Mouse (Mus musculus): Measurements from ENCODE around the gene Heatr4. TPM values are rescaled to one million over a fixed set of nuclear protein-coding genes. Genes with fewer than 3 reads are reported as not detected.
A peak's percentile ranks its signal among the peaks of the same experiment; 100 is the strongest.

Gene Heatr4
- polyA plus RNA-seq, 1 experiment from 2014 or later, result not detected

DNA sequence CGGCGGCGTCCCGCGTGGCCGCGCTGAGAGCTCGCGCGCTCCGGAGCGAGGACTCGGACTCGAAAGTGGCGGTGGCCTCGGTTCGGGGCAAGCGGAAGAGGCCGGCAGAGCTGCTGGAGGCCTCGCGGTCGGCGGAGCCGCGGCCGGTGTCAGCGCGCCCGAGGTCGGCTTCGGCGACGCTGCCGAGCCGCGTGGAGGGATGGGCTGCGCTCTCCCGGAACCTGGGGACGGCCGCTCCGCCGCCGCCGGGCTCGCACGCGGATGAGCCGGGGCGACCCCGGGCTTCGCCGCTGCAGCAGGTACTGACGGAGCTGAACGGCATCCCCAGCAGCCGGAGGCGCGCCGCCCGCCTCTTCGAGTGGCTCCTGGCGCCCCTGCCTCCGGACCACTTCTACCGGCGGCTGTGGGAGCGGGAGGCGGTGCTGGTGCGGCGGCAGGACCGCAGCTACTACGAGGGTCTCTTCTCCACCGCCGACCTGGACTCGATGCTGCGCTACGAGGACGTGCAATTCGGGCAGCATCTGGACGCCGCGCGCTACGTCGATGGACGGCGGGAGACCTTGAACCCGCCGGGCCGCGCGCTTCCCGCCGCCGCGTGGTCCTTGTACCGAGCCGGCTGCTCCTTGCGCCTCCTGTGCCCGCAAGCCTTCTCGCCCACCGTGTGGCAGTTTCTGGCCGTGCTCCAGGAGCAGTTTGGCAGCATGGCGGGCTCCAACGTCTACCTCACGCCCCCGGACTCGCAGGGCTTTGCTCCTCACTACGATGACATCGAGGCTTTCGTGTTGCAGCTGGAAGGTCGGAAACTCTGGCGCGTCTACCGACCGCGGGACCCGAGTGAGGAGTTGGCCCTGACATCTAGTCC lies 33.6 kb downstream of the Heatr4 start:
- Histone ChIP-seq H3K4me3 (ENCODE audit: low read depth, low read length) (peak overlapping the region; percentile 83), H3K9ac (ENCODE audit: low read length) (peak overlapping the region; percentile 83), H3K36me3 (ENCODE audit: control insufficient read depth, insufficient read depth, low read length) (peaks cover 15% of the 10 kb centered on the region; the same call in 1 of the 2 replicates), H3K27ac (ENCODE audit: low read depth, low read length) (peak overlapping the region; percentile 77; the same call in 1 of the 2 replicates), H3K4me2 (ENCODE audit: low read length) (peak overlapping the region; percentile 90), H3K4me1 (ENCODE audit: control insufficient read depth, insufficient read depth, low read length) (peaks cover 11% of the 10 kb centered on the region), H3K9me3 (replicated peaks; ENCODE audit: control insufficient read depth, low read length) (no peaks in the 10 kb centered on the region), H3K27me3 (replicated peaks; ENCODE audit: control insufficient read depth, insufficient read depth, low read length) (no peaks in the 10 kb centered on the region)
- ATAC-seq (peak; percentile 75), DNase-seq (ENCODE audit: low spot score) (peak; percentile 71)
- WGBS, result under 1% methylated on average over 112 of the region's 116 CpGs

DNA sequence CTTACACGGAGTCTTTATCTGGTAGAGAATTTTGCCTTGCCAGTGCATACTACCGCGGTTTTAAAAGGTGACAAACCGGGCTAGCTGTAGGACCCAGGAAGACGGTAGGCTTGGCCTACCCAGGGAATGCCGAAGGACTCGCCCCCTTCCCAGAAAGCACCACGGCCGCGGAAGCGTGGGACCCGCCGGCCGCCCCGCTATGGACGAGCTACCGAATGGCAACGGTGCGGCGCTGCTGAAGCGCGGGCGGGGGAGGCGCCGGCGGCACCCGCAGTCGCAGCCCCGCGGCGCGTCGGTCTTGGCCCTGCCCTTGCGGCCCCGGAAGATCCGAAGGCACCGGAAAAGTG lies 34.2 kb downstream of the Heatr4 start, which contains the start of gene Riox1:
TSS of gene Riox1 (plus strand) at position 116 of the 347 bp plus-strand sequence.
- WGBS, result 0% methylated on average over 37 of the region's 37 CpGs

DNA sequence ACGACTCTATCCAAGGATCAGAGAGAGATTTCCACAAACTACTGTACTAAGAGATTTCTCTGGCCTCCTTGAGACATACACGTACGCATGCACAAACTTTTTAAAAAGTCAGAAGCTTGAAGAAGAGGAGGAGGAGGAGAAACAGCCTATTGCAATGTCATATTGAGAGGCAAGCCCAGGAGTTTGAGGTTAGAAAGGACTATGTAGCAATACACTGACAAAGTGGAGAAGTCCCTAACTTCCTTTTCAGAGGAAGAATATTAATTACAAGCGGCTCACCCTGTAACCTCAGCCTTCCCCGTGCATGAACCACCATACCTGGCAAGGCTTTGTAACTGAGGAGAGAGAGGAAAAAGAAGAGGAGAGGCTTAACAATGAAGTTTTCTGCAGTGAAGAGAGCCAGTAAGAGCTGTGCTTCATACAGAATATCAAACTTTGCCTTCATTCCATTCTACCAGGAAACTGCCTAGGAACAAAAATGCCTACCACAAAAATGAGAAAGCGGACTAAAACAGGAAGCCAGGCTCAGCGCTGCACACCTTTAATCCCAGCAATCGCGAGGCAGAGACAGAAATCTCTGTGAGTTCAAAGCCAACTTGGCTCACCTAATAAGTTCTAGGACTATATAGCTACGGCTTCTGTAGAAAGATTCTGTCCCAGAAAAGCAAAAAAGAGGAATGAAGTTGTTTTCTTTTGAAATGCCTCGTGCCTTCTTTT lies 34.7 kb downstream of the Heatr4 start:
- Histone ChIP-seq H3K4me2 (ENCODE audit: low read length) (peak overlapping the region; percentile 90), H3K4me3 (ENCODE audit: low read depth, low read length) (peak overlapping the region; percentile 83), H3K27me3 (replicated peaks; ENCODE audit: control insufficient read depth, insufficient read depth, low read length) (no peaks in the 10 kb centered on the region), H3K9me3 (replicated peaks; ENCODE audit: control insufficient read depth, low read length) (no peaks in the 10 kb centered on the region), H3K27ac (ENCODE audit: low read depth, low read length) (no peak overlapping the region), H3K4me1 (ENCODE audit: control insufficient read depth, insufficient read depth, low read length) (peaks cover 11% of the 10 kb centered on the region), H3K9ac (ENCODE audit: low read length) (peak overlapping the region; percentile 83), H3K36me3 (ENCODE audit: control insufficient read depth, insufficient read depth, low read length) (peaks cover 10% of the 10 kb centered on the region; the same call in 1 of the 2 replicates)
- DNase-seq (ENCODE audit: low spot score) (no peak), ATAC-seq (no peak; the same call in 1 of the 2 replicates)
- 31% methylated on average over 11 of the region's 11 CpGs for WGBS

More for the DNA sequence above, 34.2 kb downstream of the Heatr4 start, which contains the start of gene Riox1:
- Histone ChIP-seq H3K36me3 (ENCODE audit: control insufficient read depth, insufficient read depth, low read length) (peaks cover 11% of the 10 kb centered on the region; the same call in 1 of the 2 replicates), H3K27ac (ENCODE audit: low read depth, low read length) (peak within 1 kb of the TSS; percentile 77; the same call in 1 of the 2 replicates), H3K9ac (ENCODE audit: low read length) (peak within 1 kb of the TSS; percentile 83), H3K4me1 (ENCODE audit: control insufficient read depth, insufficient read depth, low read length) (peaks cover 11% of the 10 kb centered on the region), H3K9me3 (replicated peaks; ENCODE audit: control insufficient read depth, low read length) (no peaks in the 10 kb centered on the region), H3K4me3 (ENCODE audit: low read depth, low read length) (peak within 1 kb of the TSS; percentile 83), H3K27me3 (replicated peaks; ENCODE audit: control insufficient read depth, insufficient read depth, low read length) (no peaks in the 10 kb centered on the region), H3K4me2 (ENCODE audit: low read length) (peak within 1 kb of the TSS; percentile 90)
- ATAC-seq (peak; percentile 97), DNase-seq (ENCODE audit: low spot score) (peak; percentile 94)

DNA sequence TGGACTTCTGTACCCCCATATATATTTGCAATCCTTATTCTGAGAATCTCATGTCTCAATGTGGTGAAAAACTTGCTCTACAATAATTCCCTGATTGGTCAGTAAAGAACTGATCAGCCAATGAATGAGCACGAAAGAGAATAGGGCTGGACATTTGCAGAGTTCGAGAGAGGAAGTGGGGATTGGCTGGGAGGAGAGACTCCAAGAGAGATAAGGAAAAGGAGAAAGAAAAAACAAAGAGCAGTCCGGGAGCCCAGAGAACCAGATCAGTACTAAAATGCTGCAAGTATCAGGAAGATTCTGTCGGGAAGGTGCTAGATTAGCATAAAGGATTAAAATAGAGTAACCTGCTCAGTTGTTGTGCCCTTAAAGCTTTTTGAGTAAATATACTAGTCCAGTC lies 35.6 kb downstream of the Heatr4 start:
- Histone ChIP-seq H3K4me2 (ENCODE audit: low read length) (no peak overlapping the region), H3K27ac (ENCODE audit: low read depth, low read length) (no peak overlapping the region), H3K4me1 (ENCODE audit: control insufficient read depth, insufficient read depth, low read length) (peaks cover 11% of the 10 kb centered on the region), H3K4me3 (ENCODE audit: low read depth, low read length) (no peak overlapping the region), H3K36me3 (ENCODE audit: control insufficient read depth, insufficient read depth, low read length) (peaks cover 10% of the 10 kb centered on the region; the same call in 1 of the 2 replicates), H3K9ac (ENCODE audit: low read length) (no peak overlapping the region), H3K27me3 (replicated peaks; ENCODE audit: control insufficient read depth, insufficient read depth, low read length) (no peaks in the 10 kb centered on the region), H3K9me3 (replicated peaks; ENCODE audit: control insufficient read depth, low read length) (no peaks in the 10 kb centered on the region)
- WGBS, result 90% methylated on average over 4 of the region's 4 CpGs
- no peak for DNase-seq (ENCODE audit: low spot score)
- ATAC-seq, result no peak

DNA sequence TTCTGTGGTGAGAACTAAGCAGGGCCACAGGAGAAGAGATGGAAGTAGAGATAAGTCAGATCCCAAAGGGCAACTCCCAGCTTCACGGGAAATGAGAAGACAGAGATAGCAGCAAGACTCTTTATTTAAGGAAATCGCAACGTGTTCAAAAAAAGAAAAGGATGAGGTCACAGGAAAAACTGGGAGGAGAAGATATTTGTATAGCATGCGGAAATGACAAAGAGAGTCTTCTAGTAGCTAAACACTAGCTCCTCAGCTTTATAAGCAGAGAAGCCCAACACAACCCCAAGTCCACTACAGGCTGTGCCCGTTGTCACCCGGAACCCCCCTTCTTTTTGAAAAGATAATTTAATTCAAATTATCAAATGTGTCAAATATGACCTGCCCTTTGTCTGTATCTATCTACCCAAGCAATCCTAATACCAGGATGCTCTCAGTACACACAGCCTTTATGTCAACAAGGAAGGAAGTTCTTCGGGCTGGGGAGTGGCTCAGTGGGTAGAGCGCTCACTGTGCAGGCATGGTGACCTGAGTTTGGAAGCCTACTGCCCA lies 37.3 kb downstream of the Heatr4 start:
- Histone ChIP-seq H3K9ac (ENCODE audit: low read length) (no peak overlapping the region), H3K36me3 (ENCODE audit: control insufficient read depth, insufficient read depth, low read length) (0 out of 2 replicates have a peak, but pooled peaks cover 3% of the 10 kb centered on the region), H3K4me3 (ENCODE audit: low read depth, low read length) (no peak overlapping the region), H3K27ac (ENCODE audit: low read depth, low read length) (no peak overlapping the region), H3K4me2 (ENCODE audit: low read length) (no peak overlapping the region), H3K9me3 (replicated peaks; ENCODE audit: control insufficient read depth, low read length) (no peaks in the 10 kb centered on the region), H3K27me3 (replicated peaks; ENCODE audit: control insufficient read depth, insufficient read depth, low read length) (no peaks in the 10 kb centered on the region), H3K4me1 (ENCODE audit: control insufficient read depth, insufficient read depth, low read length) (peaks cover 8% of the 10 kb centered on the region)
- WGBS, result 92% methylated on average over 8 of the region's 8 CpGs
- ATAC-seq (no peak), DNase-seq (ENCODE audit: low spot score) (no peak)

DNA sequence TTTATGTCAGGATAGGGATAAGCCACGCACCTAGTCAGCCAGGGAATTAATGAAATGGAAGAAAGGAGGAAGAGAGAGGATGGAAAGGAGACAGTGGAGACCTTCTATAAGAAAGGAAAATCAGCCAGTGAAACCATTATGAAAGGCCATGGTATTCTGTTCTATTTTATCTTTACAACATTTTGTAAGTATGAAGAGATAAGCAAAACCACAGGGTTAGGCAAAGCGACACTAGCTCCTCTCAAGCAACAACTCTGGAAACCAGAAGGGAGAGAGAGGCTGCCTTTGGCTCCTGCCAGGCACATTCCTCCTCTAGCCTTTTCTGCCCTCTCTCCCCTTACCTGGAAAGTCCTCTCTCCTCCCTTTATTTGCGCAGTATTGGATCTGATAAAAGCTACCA lies 42.7 kb downstream of the Heatr4 start:
- no peak overlapping the region for H3K27ac ChIP-seq (ENCODE audit: low read depth, low read length)
- H3K4me1 ChIP-seq (ENCODE audit: control insufficient read depth, insufficient read depth, low read length), result no peaks in the 10 kb centered on the region
- DNase-seq (ENCODE audit: low spot score) (no peak), ATAC-seq (no peak)
- H3K9ac ChIP-seq (ENCODE audit: low read length), result no peak overlapping the region
- H3K27me3 ChIP-seq (replicated peaks; ENCODE audit: control insufficient read depth, insufficient read depth, low read length), result no peaks in the 10 kb centered on the region
- WGBS, result 81% methylated on average over 3 of the region's 3 CpGs
- no peak overlapping the region for H3K4me3 ChIP-seq (ENCODE audit: low read depth, low read length)
- H3K36me3 ChIP-seq (ENCODE audit: control insufficient read depth, insufficient read depth, low read length), result no peaks in the 10 kb centered on the region
- H3K4me2 ChIP-seq (ENCODE audit: low read length), result no peak overlapping the region
- H3K9me3 ChIP-seq (replicated peaks; ENCODE audit: control insufficient read depth, low read length), result no peaks in the 10 kb centered on the region

DNA sequence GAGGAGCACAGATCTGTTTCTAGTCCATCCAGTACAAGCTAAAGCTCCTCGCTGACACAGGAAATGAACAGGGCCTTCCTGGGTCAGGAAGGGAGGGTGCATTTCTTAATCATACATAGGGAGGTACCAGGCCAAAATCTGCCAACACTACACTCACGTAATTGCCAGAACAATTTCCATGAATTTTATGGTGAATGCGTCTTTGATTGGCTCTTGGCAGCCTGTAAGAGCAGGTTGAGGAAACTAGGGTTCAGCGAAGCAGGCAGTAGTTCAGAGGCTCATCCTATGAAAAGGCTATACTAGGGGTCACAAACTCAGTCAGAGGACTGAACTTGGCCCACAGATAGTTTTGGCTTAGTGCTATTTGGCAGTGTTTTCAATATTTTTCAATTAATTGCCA lies 44.6 kb downstream of the Heatr4 start:
- Histone ChIP-seq H3K27me3 (replicated peaks; ENCODE audit: control insufficient read depth, insufficient read depth, low read length) (no peaks in the 10 kb centered on the region), H3K4me3 (ENCODE audit: low read depth, low read length) (no peak overlapping the region), H3K9me3 (replicated peaks; ENCODE audit: control insufficient read depth, low read length) (no peaks in the 10 kb centered on the region), H3K27ac (ENCODE audit: low read depth, low read length) (no peak overlapping the region), H3K4me2 (ENCODE audit: low read length) (no peak overlapping the region), H3K9ac (ENCODE audit: low read length) (no peak overlapping the region), H3K4me1 (ENCODE audit: control insufficient read depth, insufficient read depth, low read length) (no peaks in the 10 kb centered on the region), H3K36me3 (ENCODE audit: control insufficient read depth, insufficient read depth, low read length) (no peaks in the 10 kb centered on the region)
- DNase-seq (ENCODE audit: low spot score) (no peak), ATAC-seq (no peak)
- WGBS, result 49% methylated on average over 4 of the region's 4 CpGs

DNA sequence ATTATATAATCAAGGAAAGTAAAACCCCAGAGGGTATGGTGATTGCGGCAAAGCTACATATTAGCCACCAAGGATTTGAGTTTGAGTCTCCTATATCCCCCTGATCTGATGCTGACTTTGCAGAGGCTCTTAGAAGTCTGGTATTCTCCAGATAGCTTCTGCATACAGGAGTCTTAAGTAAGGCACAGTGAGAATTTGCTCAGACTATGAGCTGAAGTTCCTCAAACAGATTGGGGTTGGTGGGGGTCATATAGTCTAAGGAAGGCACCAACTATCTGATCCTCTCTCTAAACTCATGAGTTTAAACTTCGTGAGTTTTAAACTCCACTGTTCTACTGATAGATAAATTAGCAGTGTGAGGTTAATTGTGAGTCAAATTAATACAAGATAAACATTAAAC lies 45.3 kb downstream of the Heatr4 start:
- H3K4me3 ChIP-seq (ENCODE audit: low read depth, low read length), result no peak overlapping the region
- H3K27me3 ChIP-seq (replicated peaks; ENCODE audit: control insufficient read depth, insufficient read depth, low read length), result no peaks in the 10 kb centered on the region
- no peaks in the 10 kb centered on the region for H3K4me1 ChIP-seq (ENCODE audit: control insufficient read depth, insufficient read depth, low read length)
- 74% methylated on average over 2 of the region's 2 CpGs for WGBS
- no peaks in the 10 kb centered on the region for H3K36me3 ChIP-seq (ENCODE audit: control insufficient read depth, insufficient read depth, low read length)
- no peak overlapping the region for H3K4me2 ChIP-seq (ENCODE audit: low read length)
- H3K9me3 ChIP-seq (replicated peaks; ENCODE audit: control insufficient read depth, low read length), result no peaks in the 10 kb centered on the region
- DNase-seq (ENCODE audit: low spot score) (no peak), ATAC-seq (no peak)
- H3K27ac ChIP-seq (ENCODE audit: low read depth, low read length), result no peak overlapping the region
- no peak overlapping the region for H3K9ac ChIP-seq (ENCODE audit: low read length)

Measured in forebrain, embryonic 14.5 days (tissue).